Mouse (Mus musculus) urinary bladder, adult 18-20 months (tissue): ENCODE measurements around the gene Hils1.
A peak's percentile ranks its signal among the peaks of the same experiment; 100 is the strongest.
"Not testable (repeated sequence)": the region's sequence is repeated elsewhere in the genome, so short reads cannot be mapped to it uniquely, and the experiment has no call there.

Source experiments
- DNase-seq, 2 experiments: peaks; one replicate each; pipeline ENCODE4 v3.0.0; 2022; ENCODE audit warnings: low spot score in 2 of 2, mixed read lengths in 2 of 2

Hils1 gene

DNA sequence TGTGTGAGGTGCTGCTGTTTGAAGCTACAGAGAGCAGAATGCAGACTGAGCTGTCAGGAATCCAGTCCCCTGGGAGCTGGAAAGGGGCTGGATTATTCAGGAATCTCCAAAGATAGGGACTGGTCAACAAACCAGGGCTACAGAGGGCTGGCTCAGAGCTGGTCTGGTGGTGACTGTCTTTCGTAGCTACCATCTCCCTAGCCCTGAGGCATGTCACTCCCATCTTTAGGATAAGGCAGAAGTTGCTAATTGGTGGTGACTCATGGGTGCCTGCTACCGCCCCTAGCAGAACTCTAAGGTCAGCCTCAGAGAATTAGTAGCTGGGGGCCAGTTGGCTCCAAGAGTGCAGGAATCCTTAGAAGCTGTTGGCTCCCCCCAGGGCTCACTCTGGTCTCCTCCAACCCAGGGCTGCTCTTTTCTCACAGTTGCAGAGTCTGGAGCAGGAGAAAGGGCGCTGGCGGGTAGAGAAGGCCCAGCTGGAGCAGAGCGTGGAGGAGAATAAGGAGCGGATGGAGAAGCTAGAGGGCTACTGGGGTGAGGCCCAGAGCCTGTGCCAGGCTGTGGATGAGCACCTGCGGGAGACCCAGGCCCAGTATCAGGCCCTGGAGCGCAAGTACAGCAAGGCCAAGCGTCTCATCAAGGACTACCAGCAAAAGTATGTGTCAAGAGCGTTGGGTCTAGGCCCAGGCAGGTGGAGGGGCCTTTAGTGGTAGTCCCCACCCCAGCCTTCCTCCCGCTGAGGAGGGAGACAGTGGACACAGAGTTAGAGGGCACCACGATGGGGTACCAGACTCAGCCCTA, 36.9 kb downstream of the Hils1 start:
- DNase-seq, result no peak

DNA sequence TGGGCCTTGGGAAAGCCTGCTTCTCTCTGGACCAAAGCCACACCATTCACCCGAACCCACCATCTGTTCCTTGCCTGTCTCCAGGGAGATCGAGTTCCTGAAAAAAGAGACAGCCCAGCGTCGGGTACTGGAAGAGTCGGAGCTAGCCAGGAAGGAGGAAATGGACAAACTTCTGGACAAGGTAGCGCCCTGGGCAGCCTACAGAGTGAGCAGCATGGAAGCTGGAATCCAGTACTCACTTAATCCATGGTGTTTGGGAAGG, 37.5 kb downstream of the Hils1 start:
- DNase-seq, result no peak

GRCm38 (mm10) chr11:95006038-95006437, 38.6 kb downstream of the Hils1 start:
- DNase-seq, result no peak

- DNase-seq, result peak; percentile 69 to 75
These were observed 39.3 kb downstream of the Hils1 start for GRCm38 (mm10) chr11:95006525-95007219.

DNA sequence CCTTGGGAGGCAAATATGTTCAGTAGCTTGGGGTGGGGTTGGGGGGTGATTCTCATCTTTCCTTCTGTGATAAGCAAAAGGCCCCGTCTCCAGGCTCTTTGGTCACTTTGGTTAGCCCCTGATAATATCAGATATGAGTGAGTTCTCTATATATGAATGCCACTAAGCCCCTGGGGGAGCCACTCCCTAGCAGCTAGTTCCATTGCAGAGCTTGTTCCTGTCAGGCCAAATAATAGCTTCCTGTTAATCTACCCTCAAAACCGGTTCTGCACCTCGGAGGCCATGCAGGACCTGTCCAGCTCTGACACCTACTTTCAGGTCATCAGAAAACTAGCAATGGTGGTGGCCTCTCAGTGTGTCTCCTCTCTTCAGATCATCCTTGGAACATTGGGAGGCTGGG, 40.0 kb downstream of the Hils1 start:
- no peak for DNase-seq

GRCm38 (mm10) chr11:95008661-95009628, 41.6 kb downstream of the Hils1 start:
- DNase-seq, result no peak

- peak in 1 of 2 experiments; percentile 53 for DNase-seq
These were observed 42.2 kb downstream of the Hils1 start, which contains the start of gene Samd14 for GRCm38 (mm10) chr11:95009629-95010014. Gene Samd14 (plus strand): TSS chr11:95009879.

DNA sequence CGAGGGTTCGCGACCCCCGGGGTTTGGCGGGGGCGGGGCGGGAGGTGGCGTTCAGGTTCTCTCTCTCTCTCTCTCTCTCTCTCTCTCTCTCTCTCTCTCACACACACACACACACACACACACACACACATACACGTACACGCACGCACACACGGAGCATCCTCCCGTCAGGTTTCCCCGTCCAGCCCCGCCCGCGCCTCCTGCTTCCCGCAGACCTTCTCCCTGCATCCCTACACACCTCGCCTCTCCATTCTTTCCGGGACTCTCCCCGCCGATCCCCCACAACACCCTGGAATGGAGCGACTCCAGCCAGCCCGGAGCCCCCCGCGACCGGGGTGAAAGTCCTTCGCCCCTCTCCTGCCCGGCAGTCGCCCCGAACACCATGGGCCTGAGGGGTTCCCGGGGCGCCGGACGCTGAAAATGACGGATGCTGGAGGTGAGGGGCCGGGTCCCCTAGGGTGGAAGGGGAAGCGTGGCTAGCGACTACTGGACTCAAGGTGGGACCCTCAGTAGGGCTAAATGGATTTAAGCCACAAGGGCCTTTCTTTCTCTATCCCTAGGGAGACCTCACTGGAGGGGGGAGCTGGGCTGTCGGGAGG, 42.8 kb downstream of the Hils1 start:
- no peak for DNase-seq

DNA sequence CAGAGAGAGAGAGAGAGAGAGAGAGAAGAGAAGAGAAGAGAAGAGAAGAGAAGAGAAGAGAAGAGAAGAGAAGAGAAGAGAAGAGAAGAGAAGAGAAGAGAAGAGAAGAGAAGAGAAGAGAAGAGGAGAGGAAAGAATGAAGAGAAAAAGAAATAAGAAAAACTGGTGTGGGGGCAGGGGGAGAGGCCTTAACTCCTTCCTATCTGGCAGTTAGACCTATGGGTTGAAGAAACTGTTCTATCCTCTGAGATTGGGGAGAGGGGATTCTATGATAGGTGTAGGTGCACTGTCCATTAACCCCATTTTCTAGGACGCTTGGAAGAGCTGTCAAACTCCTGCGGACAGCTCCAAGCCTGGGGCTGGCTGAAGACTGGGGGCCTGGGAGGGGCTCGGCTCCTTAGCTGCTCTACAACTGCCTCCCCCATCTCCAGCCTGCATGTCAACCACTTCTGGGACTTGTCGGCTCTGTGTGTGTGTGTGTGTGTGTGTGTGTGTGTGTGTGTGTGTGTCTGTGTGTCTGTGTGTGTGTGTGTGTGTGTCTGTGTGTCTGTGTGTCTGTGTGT, 43.5 kb downstream of the Hils1 start:
- DNase-seq, result not testable (repeated sequence)

GRCm38 (mm10) chr11:95011416-95011815, 44.0 kb downstream of the Hils1 start:
- DNase-seq, result no peak

GRCm38 (mm10) chr11:95012075-95012474, 44.7 kb downstream of the Hils1 start:
- no peak for DNase-seq

DNA sequence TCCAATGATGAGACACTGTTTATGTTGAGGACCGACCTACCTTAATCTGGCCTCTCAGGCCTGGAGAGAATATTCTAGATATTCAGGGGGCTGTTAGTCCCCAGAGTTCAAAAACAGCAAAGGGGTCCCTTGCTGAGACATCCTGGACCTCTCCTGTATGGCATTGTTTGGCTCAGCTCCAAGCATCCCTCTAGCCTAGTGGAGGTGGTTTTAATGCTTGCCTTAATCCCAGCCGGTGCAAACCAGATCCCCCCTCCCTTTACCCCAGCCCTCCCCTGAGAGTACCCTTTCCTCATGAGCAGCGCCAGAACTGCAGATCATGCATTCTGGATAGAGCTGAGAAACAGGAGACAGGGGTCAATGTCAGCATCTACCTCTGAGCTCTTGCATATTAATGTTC, 45.1 kb downstream of the Hils1 start:
- no peak for DNase-seq

DNA sequence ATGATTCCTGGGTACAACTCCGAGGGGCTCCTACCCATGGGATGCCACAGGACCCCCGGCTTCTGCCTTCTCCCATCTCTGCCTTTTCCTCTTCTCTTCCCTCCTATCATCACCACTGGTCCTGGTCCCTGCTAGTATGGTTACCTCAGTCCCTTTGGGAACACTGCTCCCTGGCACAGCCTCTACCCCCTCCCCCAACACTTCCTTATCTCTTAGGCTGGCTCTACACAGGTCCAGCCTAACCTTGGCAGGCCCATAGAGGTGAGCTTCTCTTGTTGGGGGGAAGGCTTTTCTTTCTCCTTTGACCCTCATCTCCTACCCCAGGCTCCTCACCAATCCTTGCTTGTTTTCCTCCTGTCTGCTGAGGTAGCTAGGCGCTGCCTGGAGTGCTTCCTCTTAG, 48.1 kb downstream of the Hils1 start:
- DNase-seq, result no peak
